Mouse (Mus musculus): Measurements from ENCODE around the gene Col5a2. TPM values are rescaled to one million over a fixed set of nuclear protein-coding genes. Genes with fewer than 3 reads are reported as not detected.
"Not testable (repeated sequence)": the region's sequence is repeated elsewhere in the genome, so short reads cannot be mapped to it uniquely, and the experiment has no call there.

Gene Col5a2
- polyA plus RNA-seq (2015; fragmentation: Nextera tagmentation; extraction: Ambion mirVana) = 51.8 and 57.6 TPM in 2 replicates

DNA sequence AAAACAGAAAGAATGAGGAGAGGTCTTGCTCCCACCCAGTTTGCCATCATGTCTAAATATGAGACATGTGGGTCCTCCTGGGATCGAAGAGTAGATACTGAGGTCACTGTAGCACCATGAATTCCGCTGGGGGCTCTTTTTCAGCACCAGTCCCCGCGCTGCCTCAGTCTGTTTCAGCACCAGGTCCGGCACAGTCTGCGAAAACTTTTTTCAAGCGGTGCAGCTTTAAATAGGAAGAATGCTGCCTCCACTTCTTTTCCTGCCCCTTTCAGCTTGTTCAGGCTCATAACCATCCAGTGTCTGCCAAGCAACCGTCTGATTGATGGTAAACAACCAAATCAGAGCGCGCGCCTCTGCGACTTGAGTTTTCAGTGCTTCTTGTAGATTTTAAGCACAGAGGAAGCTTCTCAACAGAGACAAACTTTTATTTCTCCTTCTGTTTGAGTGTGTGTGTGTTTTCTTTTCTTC lies at the start of gene Col5a2:
Gene Col5a2, minus strand, starts transcription at position 418 of the 468 bp plus-strand sequence.
- peak; percentile 81 for ATAC-seq
- Histone ChIP-seq H3K9ac (replicated peaks; ENCODE audit: low read depth) (peak within 1 kb of the TSS; percentile 47), H3K9me3 (ENCODE audit: low read length) (no peaks in the 10 kb centered on the region), H3K4me2 (replicated peaks; ENCODE audit: low read depth, low read length) (peak within 1 kb of the TSS; percentile 52), H3K4me1 (ENCODE audit: insufficient read depth, low read depth, low read length) (no peaks in the 10 kb centered on the region), H3K4me3 (ENCODE audit: low read depth, low read length) (peak within 1 kb of the TSS; percentile 43), H3K27me3 (replicated peaks; ENCODE audit: insufficient read depth, low read length) (no peaks in the 10 kb centered on the region), H3K36me3 (ENCODE audit: insufficient read depth, low read length) (no peaks in the 10 kb centered on the region), H3K27ac (ENCODE audit: low read length) (peak within 1 kb of the TSS; percentile 66)
- TF ChIP-seq EP300 (IDR thresholded peaks at IDR 0.05) (no peak), CTCF (IDR thresholded peaks at IDR 0.05) (no peak)
- WGBS = 14% methylated on average over 12 of the region's 12 CpGs
- DNase-seq (ENCODE audit: low spot score) = peak; percentile 88

DNA sequence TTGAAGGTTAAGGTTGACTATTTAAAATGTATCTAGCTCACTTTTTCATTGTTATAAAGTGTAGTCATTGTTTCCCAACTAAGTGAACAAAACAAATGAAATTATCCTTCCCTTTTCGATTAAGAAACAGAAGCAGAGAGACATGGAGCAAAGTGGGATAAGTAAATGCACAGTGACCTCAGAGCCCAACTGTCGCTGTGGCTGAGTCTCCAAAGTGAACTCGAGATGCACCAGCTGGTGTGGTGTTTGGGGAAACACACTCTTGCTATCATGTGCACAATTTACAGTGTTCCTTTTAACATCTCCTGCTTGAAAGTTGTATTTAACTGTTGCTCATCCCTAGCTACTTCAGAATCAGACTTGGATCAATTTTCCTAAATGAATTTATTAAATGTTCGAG lies 47.4 kb upstream of the Col5a2 start:
- Histone ChIP-seq H3K36me3 (ENCODE audit: insufficient read depth, low read length) (no peaks in the 10 kb centered on the region), H3K4me1 (ENCODE audit: insufficient read depth, low read depth, low read length) (no peaks in the 10 kb centered on the region), H3K27me3 (replicated peaks; ENCODE audit: insufficient read depth, low read length) (no peaks in the 10 kb centered on the region), H3K4me3 (ENCODE audit: low read depth, low read length) (no peak overlapping the region), H3K4me2 (replicated peaks; ENCODE audit: low read depth, low read length) (no peak overlapping the region), H3K9me3 (ENCODE audit: low read length) (no peaks in the 10 kb centered on the region), H3K27ac (ENCODE audit: low read length) (no peak overlapping the region), H3K9ac (replicated peaks; ENCODE audit: low read depth) (no peak overlapping the region)
- ATAC-seq = no peak
- DNase-seq (ENCODE audit: low spot score) = peak; percentile 53
- TF ChIP-seq EP300 (IDR thresholded peaks at IDR 0.05) = no peak
- no peak for TF ChIP-seq CTCF (IDR thresholded peaks at IDR 0.05)
- 49% methylated on average over 4 of the region's 4 CpGs for WGBS

DNA sequence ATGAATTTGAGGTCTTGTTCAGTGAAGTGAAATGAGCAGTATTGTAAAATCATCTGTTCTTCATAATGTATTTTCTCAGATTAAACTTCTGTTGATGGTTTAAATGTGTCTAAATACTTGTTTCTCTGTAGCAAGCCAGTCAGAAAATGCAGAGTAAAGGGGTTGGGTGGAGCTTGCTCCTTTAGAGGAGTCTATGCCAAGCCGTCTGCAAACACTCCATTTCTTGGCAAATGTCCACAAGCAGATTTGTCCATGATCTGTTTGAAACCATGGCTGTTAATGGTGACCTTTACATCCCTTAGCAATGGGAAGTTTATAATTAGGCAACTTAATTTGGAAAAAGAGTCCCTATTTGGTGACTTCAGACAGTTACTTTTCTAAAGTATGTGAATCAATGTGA lies 38.8 kb upstream of the Col5a2 start:
- H3K36me3 ChIP-seq (ENCODE audit: insufficient read depth, low read length) = no peaks in the 10 kb centered on the region
- H3K27ac ChIP-seq (ENCODE audit: low read length) = 0 out of 2 replicates have a peak overlapping the region, but pooled peaks have one; percentile 16
- H3K4me1 ChIP-seq (ENCODE audit: insufficient read depth, low read depth, low read length) = no peaks in the 10 kb centered on the region
- peak; percentile 91 for DNase-seq (ENCODE audit: low spot score)
- WGBS = 12% methylated on average over 1 of the region's 1 CpGs
- no peaks in the 10 kb centered on the region for H3K9me3 ChIP-seq (ENCODE audit: low read length)
- no peaks in the 10 kb centered on the region for H3K27me3 ChIP-seq (replicated peaks; ENCODE audit: insufficient read depth, low read length)
- peak; percentile 92 for ATAC-seq
- H3K4me3 ChIP-seq (ENCODE audit: low read depth, low read length) = no peak overlapping the region
- H3K9ac ChIP-seq (replicated peaks; ENCODE audit: low read depth) = no peak overlapping the region
- H3K4me2 ChIP-seq (replicated peaks; ENCODE audit: low read depth, low read length) = peak overlapping the region; percentile 8; the same call in 1 of the 2 replicates
- TF ChIP-seq EP300 (IDR thresholded peaks at IDR 0.05) (peak; percentile 56; the same call in 1 of the 2 replicates), CTCF (IDR thresholded peaks at IDR 0.05) (no peak)

DNA sequence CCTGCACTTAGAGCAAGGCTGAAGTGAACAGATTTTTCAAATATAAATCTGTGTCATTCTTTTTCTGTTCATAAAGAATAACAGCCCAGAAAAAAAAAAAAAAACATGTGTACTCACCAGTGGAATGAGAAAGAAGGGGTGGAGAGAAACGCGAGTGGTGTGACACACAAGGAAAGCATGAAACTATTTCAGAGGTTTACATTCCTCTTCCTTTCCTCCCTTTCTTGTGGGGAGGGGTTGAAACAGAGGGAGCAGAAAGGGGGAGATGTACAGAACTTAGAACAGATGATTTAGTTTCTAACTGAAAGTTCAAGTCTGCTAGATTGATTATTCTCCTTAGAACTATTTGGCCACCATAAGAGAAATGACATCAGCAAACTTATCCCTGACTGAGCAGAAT lies 38.1 kb upstream of the Col5a2 start:
- H3K27me3 ChIP-seq (replicated peaks; ENCODE audit: insufficient read depth, low read length) = no peaks in the 10 kb centered on the region
- peak overlapping the region; percentile 8; the same call in 1 of the 2 replicates for H3K4me2 ChIP-seq (replicated peaks; ENCODE audit: low read depth, low read length)
- H3K4me1 ChIP-seq (ENCODE audit: insufficient read depth, low read depth, low read length) = no peaks in the 10 kb centered on the region
- 14% methylated on average over 2 of the region's 2 CpGs for WGBS
- H3K4me3 ChIP-seq (ENCODE audit: low read depth, low read length) = no peak overlapping the region
- 0 out of 2 replicates have a peak overlapping the region, but pooled peaks have one; percentile 11 for H3K27ac ChIP-seq (ENCODE audit: low read length)
- TF ChIP-seq EP300 (IDR thresholded peaks at IDR 0.05) (peak; percentile 81), CTCF (IDR thresholded peaks at IDR 0.05) (no peak)
- peak; percentile 68 for DNase-seq (ENCODE audit: low spot score)
- H3K9me3 ChIP-seq (ENCODE audit: low read length) = no peaks in the 10 kb centered on the region
- ATAC-seq = peak; percentile 53
- H3K36me3 ChIP-seq (ENCODE audit: insufficient read depth, low read length) = no peaks in the 10 kb centered on the region
- H3K9ac ChIP-seq (replicated peaks; ENCODE audit: low read depth) = no peak overlapping the region

DNA sequence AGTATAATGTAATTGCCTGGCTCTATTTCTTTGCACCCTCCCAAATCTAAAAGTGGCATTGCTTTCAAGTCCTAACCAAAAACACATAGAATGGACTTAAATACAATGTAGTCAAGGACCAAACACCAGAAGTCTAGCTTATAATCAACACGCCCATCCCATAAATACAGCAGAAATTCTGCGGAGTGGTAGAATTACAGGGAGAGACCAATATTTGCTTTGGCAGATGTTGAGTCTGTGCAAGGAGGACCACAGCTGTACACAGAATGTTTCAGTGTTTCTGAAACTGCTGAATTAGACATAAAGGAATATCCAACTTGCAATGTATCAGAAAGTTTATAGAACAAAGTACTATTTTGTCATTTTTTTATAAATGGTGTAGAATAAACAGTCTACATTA lies 28.4 kb upstream of the Col5a2 start:
- no peak for TF ChIP-seq EP300 (IDR thresholded peaks at IDR 0.05)
- no peak for TF ChIP-seq CTCF (IDR thresholded peaks at IDR 0.05)
- Histone ChIP-seq H3K4me2 (replicated peaks; ENCODE audit: low read depth, low read length) (no peak overlapping the region), H3K9me3 (ENCODE audit: low read length) (no peaks in the 10 kb centered on the region), H3K27me3 (replicated peaks; ENCODE audit: insufficient read depth, low read length) (no peaks in the 10 kb centered on the region), H3K9ac (replicated peaks; ENCODE audit: low read depth) (no peak overlapping the region), H3K27ac (ENCODE audit: low read length) (no peak overlapping the region), H3K36me3 (ENCODE audit: insufficient read depth, low read length) (no peaks in the 10 kb centered on the region), H3K4me3 (ENCODE audit: low read depth, low read length) (no peak overlapping the region), H3K4me1 (ENCODE audit: insufficient read depth, low read depth, low read length) (no peaks in the 10 kb centered on the region)
- 67% methylated on average over 2 of the region's 2 CpGs for WGBS
- ATAC-seq (no peak), DNase-seq (ENCODE audit: low spot score) (no peak)

DNA sequence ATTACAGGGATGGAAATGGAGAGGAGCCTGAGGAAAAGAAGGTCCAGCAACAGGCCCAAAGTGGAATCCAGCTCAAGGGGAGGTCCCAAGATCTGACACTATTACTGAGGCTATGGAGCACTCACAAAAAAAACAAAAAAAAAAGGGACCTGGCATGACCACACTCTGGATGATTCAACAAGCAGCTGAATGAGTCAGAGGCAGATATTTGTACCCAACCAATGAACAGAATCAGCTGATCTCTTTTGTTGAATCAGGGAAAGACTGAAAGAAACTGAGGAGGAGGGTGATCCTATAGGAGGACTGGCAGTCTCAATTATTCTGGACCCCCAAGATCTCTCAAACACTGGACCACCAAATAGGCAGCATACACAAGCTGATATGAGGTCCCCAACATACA lies 24.4 kb upstream of the Col5a2 start:
- H3K27ac ChIP-seq (ENCODE audit: low read length); H3K4me2 ChIP-seq (replicated peaks; ENCODE audit: low read depth, low read length); H3K4me1 ChIP-seq (ENCODE audit: insufficient read depth, low read depth, low read length); H3K36me3 ChIP-seq (ENCODE audit: insufficient read depth, low read length); H3K9ac ChIP-seq (replicated peaks; ENCODE audit: low read depth); ATAC-seq; DNase-seq (ENCODE audit: low spot score); H3K4me3 ChIP-seq (ENCODE audit: low read depth, low read length); H3K9me3 ChIP-seq (ENCODE audit: low read length); H3K27me3 ChIP-seq (replicated peaks; ENCODE audit: insufficient read depth, low read length): not testable (repeated sequence)

DNA sequence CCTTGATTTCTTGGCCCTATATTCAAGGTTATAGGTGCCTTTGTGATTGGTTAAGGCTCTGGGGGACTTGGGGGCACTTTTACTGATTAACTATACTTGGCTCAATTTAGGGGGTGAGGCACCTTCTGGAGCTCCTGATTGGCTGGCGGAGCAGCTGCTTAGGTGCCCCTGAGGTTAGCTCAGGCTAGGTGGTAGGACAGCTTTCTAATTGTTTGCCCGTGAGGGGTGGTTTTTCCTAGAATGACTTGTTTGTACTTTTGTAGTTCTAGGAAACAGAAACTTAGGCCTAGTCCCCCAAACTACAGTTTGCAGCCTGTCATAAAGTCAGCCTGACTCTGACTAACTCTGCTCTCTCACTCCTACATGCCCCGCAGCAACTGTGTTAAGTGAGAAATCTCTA lies 20.5 kb upstream of the Col5a2 start:
- H3K9ac ChIP-seq (replicated peaks; ENCODE audit: low read depth) = no peak overlapping the region
- no peaks in the 10 kb centered on the region for H3K27me3 ChIP-seq (replicated peaks; ENCODE audit: insufficient read depth, low read length)
- H3K9me3 ChIP-seq (ENCODE audit: low read length) = no peaks in the 10 kb centered on the region
- DNase-seq (ENCODE audit: low spot score) (no peak), ATAC-seq (no peak)
- no peaks in the 10 kb centered on the region for H3K36me3 ChIP-seq (ENCODE audit: insufficient read depth, low read length)
- 78% methylated on average over 3 of the region's 3 CpGs for WGBS
- no peaks in the 10 kb centered on the region for H3K4me1 ChIP-seq (ENCODE audit: insufficient read depth, low read depth, low read length)
- no peak overlapping the region for H3K4me2 ChIP-seq (replicated peaks; ENCODE audit: low read depth, low read length)
- no peak overlapping the region for H3K27ac ChIP-seq (ENCODE audit: low read length)
- TF ChIP-seq EP300 (IDR thresholded peaks at IDR 0.05) = no peak
- TF ChIP-seq CTCF (IDR thresholded peaks at IDR 0.05) = no peak
- no peak overlapping the region for H3K4me3 ChIP-seq (ENCODE audit: low read depth, low read length)

All from lung, postnatal 0 days (tissue).